Mouse (Mus musculus) intestine, embryonic 14.5 days (tissue): ENCODE measurements around the gene Dnajc22. TPM values are rescaled to one million over a fixed set of nuclear protein-coding genes. Genes with fewer than 3 reads are reported as not detected.
"Not testable (repeated sequence)": the region's sequence is repeated elsewhere in the genome, so short reads cannot be mapped to it uniquely, and the experiment has no call there.

ENCODE experiments used
- ATAC-seq: fragments of 200-750 bp; cut with Nextera tagmentation; replicated peaks from 2 replicates; pipeline ENCODE4 v1.8.0; 2017; ENCODE audit warnings: low read depth, moderate number of reproducible peaks, moderate TSS enrichment, moderate library complexity; ENCODE audit not compliant: low FRiP score, low TSS enrichment
- DNase-seq: peaks from one replicate; pipeline ENCODE4 v3.0.0-alpha.2; 2018; ENCODE audit warnings: low spot score
- H3K27ac ChIP-seq: fragments of 300-500 bp; sonication (generic); 2 replicates; pipeline ENCODE4 v1.5.1; 2014; ENCODE audit warnings: low read depth, mild to moderate bottlenecking, control low read depth
- H3K27me3 ChIP-seq: fragments of 300-500 bp; sonication (generic); replicated peaks from 2 replicates; pipeline ENCODE4 v1.6.1; 2014; ENCODE audit warnings: low read length, control low read depth; ENCODE audit not compliant: control insufficient read depth, insufficient read depth
- H3K36me3 ChIP-seq: fragments of 300-500 bp; sonication (generic); 2 replicates; pipeline ENCODE4 v1.6.1; 2014; ENCODE audit warnings: low read length, control low read depth; ENCODE audit not compliant: control insufficient read depth, insufficient read depth
- H3K4me1 ChIP-seq: fragments of 300-500 bp; sonication (generic); replicated peaks from 2 replicates; pipeline ENCODE4 v1.6.1; 2014; ENCODE audit warnings: low read length, control low read depth, mixed read lengths; ENCODE audit not compliant: control insufficient read depth, insufficient read depth
- H3K4me2 ChIP-seq: fragments of 300-500 bp; sonication (generic); 2 replicates; pipeline ENCODE4 v1.6.1; 2014; ENCODE audit warnings: low read length
- H3K4me3 ChIP-seq: fragments of 300-500 bp; sonication (generic); 2 replicates; pipeline ENCODE4 v1.5.1; 2014; ENCODE audit warnings: low read depth, low read length, control low read depth, mixed read lengths
- H3K9ac ChIP-seq: fragments of 300-500 bp; sonication (generic); 2 replicates; pipeline ENCODE4 v1.6.1; 2014; ENCODE audit warnings: mild to moderate bottlenecking, low read length
- H3K9me3 ChIP-seq: fragments of 300-500 bp; sonication (generic); 2 replicates; pipeline ENCODE4 v1.6.1; 2016; ENCODE audit warnings: low read length, control low read depth; ENCODE audit not compliant: control insufficient read depth
- WGBS: fragments of 180-500 bp; shearing (Covaris S2); extraction: QIAGEN DNeasy Blood & Tissue Kit; methylation state at CpG from one replicate; pipeline ENCODE4 v1.1.7; 2014; 5-methylcytosine and 5-hydroxymethylcytosine counted together
- polyA plus RNA-seq: library from polyadenylated mRNA; unstranded; fragments of >200 nt; fragmentation: Nextera tagmentation; extraction: Ambion mirVana; gene quantifications from 2 replicates; pipeline ENCODE4 v1.2.1, GENCODE M21; 2014

Dnajc22 gene
- polyA plus RNA-seq, 1 experiment from 2014 or later = 20.2 TPM

DNA sequence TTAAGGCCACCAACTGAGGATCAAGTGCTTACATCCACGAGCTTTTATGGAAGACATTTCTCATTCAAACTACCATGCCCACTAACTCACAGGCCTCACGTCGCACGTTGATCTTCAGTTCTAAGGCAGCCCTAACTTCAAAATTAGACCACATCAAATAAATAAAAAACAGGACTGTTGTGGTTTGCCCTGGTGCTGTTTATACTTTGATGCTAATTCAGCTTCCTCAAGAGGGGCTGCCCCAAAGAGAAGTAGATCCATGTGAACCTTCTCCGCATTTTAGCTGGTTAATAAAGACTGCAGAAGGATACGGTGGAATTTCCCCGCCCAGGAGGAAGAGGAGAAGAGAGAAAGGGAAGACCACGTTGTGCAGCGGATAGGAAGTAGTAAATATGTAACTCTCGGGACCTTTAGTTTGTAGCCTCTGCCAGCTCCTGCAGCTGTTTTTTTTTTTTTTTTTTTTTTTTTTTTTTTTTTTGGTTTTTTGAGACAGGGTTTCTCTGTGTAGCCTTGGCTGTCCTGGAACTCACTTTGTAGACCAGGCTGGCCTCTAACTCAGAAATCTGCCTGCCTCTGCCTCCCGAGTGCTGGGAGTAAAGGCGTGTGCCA, 27.3 kb upstream of the Dnajc22 start:
- no peaks in the 10 kb centered on the region for H3K4me1 ChIP-seq
- no peak overlapping the region for H3K4me3 ChIP-seq
- ATAC-seq = no peak
- no peak overlapping the region for H3K4me2 ChIP-seq
- DNase-seq = no peak
- WGBS = 73% methylated on average over 12 of the region's 12 CpGs
- no peaks in the 10 kb centered on the region for H3K9me3 ChIP-seq
- H3K27ac ChIP-seq = no peak overlapping the region
- H3K9ac ChIP-seq = no peak overlapping the region
- H3K27me3 ChIP-seq = peaks cover 5% of the 10 kb centered on the region; the same call in 1 of the 2 replicates
- H3K36me3 ChIP-seq = no peaks in the 10 kb centered on the region

DNA sequence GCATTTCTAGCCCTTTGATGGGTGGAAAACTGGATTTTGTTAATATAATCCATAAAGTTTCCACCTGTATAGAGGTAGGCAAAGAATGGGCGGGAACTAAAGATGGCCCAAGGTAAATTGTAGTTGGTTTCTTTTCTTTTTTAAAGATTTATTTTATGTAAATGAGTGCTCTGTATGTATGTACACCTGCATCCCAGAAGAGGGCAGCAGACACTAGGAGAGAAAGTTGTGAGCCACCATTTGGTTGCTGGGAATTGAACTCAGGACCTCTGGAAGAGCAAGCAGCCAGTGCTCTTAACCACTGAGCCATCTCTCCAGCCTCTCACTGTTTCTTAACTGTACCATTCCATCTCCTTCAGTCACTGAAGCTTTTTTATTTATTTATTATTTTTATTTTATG, 21.0 kb upstream of the Dnajc22 start:
- WGBS = 97% methylated on average over 1 of the region's 1 CpGs
- Histone ChIP-seq H3K4me3 (no peak overlapping the region), H3K27ac (no peak overlapping the region), H3K36me3 (no peaks in the 10 kb centered on the region; the same call in 1 of the 2 replicates), H3K4me1 (peaks cover 12% of the 10 kb centered on the region), H3K9me3 (no peaks in the 10 kb centered on the region), H3K27me3 (no peaks in the 10 kb centered on the region), H3K4me2 (no peak overlapping the region), H3K9ac (no peak overlapping the region)
- no peak for ATAC-seq
- no peak for DNase-seq

DNA sequence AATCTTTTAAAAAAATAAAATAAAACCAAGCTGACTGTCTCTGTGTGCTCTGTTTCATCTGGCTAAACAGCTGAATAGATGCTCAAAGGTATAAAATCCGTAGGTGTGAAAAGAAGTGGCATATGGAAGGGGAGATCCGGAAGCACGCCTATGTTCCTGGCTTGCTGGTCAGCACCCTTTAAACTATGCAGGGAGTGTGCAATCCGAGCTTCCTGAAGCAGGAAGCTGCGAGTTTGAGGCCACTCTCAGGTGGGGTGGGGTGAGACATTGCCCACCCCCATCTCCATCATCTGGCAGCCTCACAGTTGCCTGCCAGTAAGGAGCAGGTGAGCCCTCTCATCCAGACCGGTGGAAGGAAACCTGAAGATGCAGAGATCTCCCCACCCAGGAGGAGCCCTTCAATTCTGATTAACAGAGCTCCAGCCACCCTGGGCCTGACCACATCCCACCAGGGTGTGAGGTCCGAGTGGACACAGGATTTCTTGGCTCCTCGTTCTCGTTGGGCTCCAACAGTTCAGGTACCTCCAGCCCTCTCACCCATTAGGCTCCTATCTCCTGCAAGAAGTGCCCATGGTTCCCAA, 18.9 kb upstream of the Dnajc22 start, which contains the start of gene Troap:
TSS of gene Troap (plus strand) at position 557 of the 581 bp plus-strand sequence.
- no peaks in the 10 kb centered on the region for H3K9me3 ChIP-seq
- ATAC-seq = peak; percentile 38; the same call in 1 of the 2 replicates
- peak within 1 kb of the TSS; percentile 68 for H3K4me3 ChIP-seq
- peaks cover 10% of the 10 kb centered on the region for H3K36me3 ChIP-seq
- H3K4me2 ChIP-seq = peak within 1 kb of the TSS; percentile 54
- DNase-seq = no peak
- H3K9ac ChIP-seq = peak within 1 kb of the TSS; percentile 70
- peak within 1 kb of the TSS; percentile 94 for H3K27ac ChIP-seq
- H3K27me3 ChIP-seq = no peaks in the 10 kb centered on the region
- 24% methylated on average over 9 of the region's 9 CpGs for WGBS
- H3K4me1 ChIP-seq = peaks cover 12% of the 10 kb centered on the region

DNA sequence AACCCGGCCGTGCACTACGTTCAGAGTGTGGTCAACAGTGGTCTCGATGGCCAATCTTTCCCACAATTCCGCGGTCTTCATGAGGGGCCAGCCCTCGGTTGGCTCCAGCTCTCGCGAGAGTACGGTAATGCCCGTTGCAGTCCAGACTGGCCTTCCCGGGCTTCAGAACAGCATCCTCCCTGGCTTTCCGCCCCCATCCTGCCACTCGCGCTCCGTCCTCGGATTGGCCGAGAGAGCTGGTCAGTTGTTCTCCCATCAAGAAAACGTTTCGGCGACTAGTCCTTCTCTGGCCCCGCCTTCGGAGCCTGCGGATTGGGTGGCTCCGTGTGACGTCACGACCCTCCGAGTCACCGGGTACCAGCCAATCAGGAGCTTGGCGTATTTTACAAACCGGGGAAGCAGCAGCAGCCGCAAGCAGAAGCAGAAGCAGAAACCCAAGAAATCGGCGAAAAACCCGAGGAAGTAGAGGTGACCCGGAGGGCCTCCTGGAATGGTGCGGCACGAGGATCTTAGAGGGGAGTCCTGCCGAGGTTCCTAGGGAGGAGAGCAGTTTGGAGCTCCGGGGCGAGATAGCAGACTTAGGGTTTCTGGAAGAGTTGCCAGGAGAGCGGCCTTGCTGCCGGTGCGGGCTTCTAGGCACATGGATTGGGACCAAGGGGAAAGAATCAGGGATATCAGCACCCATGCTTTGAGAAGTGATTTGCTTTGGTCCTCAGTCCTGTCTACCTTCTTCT, 18.2 kb upstream of the Dnajc22 start:
- no peaks in the 10 kb centered on the region for H3K27me3 ChIP-seq
- WGBS = under 1% methylated on average over 44 of the region's 44 CpGs
- DNase-seq (peak; percentile 99), ATAC-seq (peak; percentile 95)
- H3K4me3 ChIP-seq = peak overlapping the region; percentile 68
- H3K27ac ChIP-seq = peak overlapping the region; percentile 94
- peak overlapping the region; percentile 54 for H3K4me2 ChIP-seq
- peaks cover 10% of the 10 kb centered on the region for H3K36me3 ChIP-seq
- H3K4me1 ChIP-seq = peaks cover 12% of the 10 kb centered on the region
- no peaks in the 10 kb centered on the region for H3K9me3 ChIP-seq
- H3K9ac ChIP-seq = peak overlapping the region; percentile 70

DNA sequence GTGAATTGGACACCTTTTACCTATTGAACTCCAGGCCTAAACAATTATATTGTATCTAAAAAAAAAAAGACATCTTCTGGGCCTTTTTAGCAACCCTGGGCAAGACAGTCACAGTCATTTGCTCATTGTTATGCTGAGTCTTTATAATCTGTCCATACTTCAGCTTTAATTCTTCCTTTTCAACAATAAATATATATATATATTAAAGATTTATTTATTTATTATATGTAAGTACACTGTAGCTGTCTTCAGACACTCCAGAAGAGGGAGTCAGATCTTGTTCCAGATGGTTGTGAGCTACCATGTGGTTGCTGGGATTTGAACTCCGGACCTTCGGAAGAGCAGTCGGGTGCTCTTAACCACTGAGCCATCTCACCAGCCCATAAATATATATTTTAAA, 17.0 kb upstream of the Dnajc22 start:
- not testable (repeated sequence) for ATAC-seq, H3K9me3 ChIP-seq
- H3K4me3 ChIP-seq = peak overlapping the region; percentile 68; the same call in 1 of the 2 replicates

DNA sequence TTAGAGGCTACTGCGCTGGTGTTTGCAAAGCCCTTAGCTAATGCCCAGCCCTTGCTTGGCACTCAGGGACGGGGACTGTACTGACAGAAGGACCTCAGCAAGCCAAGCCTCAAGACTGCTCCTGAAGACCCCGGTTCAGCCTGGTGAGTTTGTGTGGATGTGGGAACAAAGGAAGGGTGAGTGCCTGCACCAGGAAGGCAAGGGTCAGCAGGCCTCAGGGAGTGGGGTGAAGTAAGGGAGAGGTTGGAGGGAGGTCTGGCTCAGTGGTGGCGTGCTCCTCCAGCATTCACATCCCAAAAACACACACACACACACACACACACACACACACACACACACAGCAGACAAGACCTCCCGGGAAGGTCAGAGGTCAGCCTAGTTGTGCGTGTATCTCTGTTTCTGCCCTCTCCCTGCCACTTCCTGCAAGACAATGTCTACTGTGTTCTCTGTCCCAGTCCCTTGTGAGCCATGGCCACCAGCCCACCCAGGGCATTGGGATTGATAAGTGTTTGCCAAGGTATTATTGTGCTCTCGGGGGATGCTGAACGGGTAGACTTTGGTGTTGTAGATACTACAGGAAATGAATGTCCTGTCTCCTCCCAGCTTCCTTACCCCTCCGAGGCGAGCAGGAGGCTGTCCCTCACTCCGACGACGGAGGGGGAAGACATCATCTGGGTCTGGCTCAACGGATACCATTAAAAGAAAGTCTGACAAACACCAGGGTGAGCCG, 14.6 kb upstream of the Dnajc22 start:
- 71% methylated on average over 15 of the region's 15 CpGs for WGBS
- Histone ChIP-seq H3K4me3 (no peak overlapping the region), H3K27me3 (0 out of 2 replicates have a peak, but pooled peaks cover 3% of the 10 kb centered on the region), H3K27ac (no peak overlapping the region), H3K4me1 (peaks cover 12% of the 10 kb centered on the region), H3K9ac (no peak overlapping the region), H3K36me3 (peaks cover 41% of the 10 kb centered on the region), H3K4me2 (no peak overlapping the region), H3K9me3 (no peaks in the 10 kb centered on the region)
- DNase-seq (no peak), ATAC-seq (no peak)

More for the DNA sequence above, 17.0 kb upstream of the Dnajc22 start:
- not testable (repeated sequence) for DNase-seq, H3K9ac ChIP-seq, H3K27ac ChIP-seq, H3K27me3 ChIP-seq
- Histone ChIP-seq H3K4me2 (peak overlapping the region; percentile 54), H3K4me1 (peaks cover 12% of the 10 kb centered on the region), H3K36me3 (peaks cover 22% of the 10 kb centered on the region)
- 99% methylated on average over 3 of the region's 3 CpGs for WGBS

DNA sequence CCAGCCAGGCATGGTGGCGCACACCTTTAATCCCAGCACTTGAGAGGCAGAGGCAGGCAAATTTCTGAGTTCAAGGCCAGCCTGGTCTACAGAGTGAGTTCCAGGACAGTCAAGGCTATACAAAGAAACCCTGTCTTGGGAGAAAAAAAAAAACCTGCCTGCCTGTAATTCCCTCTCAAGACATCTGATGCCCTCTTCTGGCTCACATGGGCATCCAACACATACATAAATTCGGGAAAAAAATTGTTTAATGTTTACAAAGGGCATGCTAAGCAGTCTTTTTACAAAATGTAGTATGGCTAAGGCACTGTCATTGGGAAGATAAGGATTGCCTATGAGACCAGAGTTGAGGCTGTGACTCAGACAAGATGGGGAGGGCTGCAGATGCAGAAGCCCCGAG, 13.2 kb upstream of the Dnajc22 start:
- DNase-seq = no peak
- no peak overlapping the region for H3K9ac ChIP-seq
- WGBS = 83% methylated on average over 3 of the region's 3 CpGs

DNA sequence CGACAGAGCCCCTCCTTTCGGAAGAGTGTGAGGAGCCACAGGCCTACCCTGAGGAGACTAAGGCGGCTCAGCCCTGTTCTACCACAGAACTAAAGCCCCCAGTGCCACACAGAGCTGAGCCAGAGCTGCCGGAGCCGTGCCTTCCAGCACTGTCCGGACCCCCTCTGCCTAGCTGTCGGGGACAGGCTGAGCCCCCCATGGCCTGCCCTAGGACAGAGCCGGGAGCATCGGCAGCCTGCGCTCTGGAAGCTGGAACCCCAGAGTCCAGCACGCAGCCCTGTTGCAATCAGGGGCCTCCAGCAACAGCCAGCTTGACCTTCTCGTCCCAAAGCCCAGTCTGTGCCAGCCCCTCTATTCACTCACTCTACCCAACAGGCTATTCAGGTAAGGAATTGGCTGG, 10.6 kb upstream of the Dnajc22 start:
- DNase-seq (no peak), ATAC-seq (no peak)
- H3K4me2 ChIP-seq = no peak overlapping the region
- H3K4me1 ChIP-seq = peaks cover 8% of the 10 kb centered on the region
- H3K9me3 ChIP-seq = no peaks in the 10 kb centered on the region
- H3K4me3 ChIP-seq = no peak overlapping the region
- H3K36me3 ChIP-seq = peaks cover 43% of the 10 kb centered on the region
- peaks cover 43% of the 10 kb centered on the region for H3K27me3 ChIP-seq
- H3K9ac ChIP-seq = no peak overlapping the region
- 96% methylated on average over 12 of the region's 12 CpGs for WGBS
- H3K27ac ChIP-seq = no peak overlapping the region

More for the DNA sequence above, 13.2 kb upstream of the Dnajc22 start:
- Histone ChIP-seq H3K27me3 (peaks cover 18% of the 10 kb centered on the region), H3K9me3 (no peaks in the 10 kb centered on the region), H3K27ac (no peak overlapping the region), H3K4me1 (peaks cover 16% of the 10 kb centered on the region), H3K36me3 (peaks cover 43% of the 10 kb centered on the region), H3K4me2 (no peak overlapping the region), H3K4me3 (no peak overlapping the region)
- no peak for ATAC-seq
